Mouse (Mus musculus) layer of hippocampus, adult 18-20 months (tissue): ENCODE results near the gene Gm3373. TPM values are rescaled to one million over a fixed set of nuclear protein-coding genes. Genes with fewer than 3 reads are reported as not detected.
"Not testable (repeated sequence)": the region's sequence is repeated elsewhere in the genome, so short reads cannot be mapped to it uniquely, and the experiment has no call there.

Experiments
- DNase-seq, 2 experiments: peaks; one replicate each; pipeline ENCODE4 v3.0.0; 2022; ENCODE audit warnings: low spot score in 2 of 2
- long read RNA-seq: library from polyadenylated mRNA; stranded (forward); transcript quantifications from one replicate; pipeline ENCODE4 v2.0.0, GENCODE M21; 2021
- total RNA-seq, 2 experiments: library from RNA; stranded (reverse); gene quantifications; 2 replicates each; pipeline ENCODE4 v1.2.3; 2021

The Gm3373 gene
- under 1 TPM; 0.30 TPM for total RNA-seq
- long read RNA-seq, partial matches to known transcripts, result 0 of 3 reads
- long read RNA-seq, other reads (novel, unspliced or antisense), result 3 of 3 reads

DNA sequence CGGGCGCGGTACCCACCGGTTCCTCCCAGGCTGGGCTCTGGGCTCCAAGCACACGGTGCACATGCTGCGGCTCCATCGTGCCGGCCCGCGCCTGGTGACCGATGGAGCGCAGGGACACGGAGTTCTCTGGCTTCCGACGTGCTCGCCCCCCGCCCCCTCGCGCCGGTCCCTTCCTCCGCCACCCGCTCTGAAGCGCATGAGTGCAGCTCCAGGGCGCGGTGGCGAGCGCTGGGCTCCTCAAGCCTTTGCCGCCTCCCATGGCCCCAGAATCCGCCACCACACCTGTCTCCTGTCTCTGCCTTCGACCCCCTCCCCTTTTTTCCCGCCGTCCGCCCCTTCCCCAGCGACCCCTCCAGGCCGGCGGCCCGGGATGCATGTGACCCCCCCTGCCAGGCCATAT, at the start of gene Gm3373:
TSS of gene Gm3373 (minus strand) at position 101 of the 400 bp plus-strand sequence.
- DNase-seq, result not testable (repeated sequence)

DNA sequence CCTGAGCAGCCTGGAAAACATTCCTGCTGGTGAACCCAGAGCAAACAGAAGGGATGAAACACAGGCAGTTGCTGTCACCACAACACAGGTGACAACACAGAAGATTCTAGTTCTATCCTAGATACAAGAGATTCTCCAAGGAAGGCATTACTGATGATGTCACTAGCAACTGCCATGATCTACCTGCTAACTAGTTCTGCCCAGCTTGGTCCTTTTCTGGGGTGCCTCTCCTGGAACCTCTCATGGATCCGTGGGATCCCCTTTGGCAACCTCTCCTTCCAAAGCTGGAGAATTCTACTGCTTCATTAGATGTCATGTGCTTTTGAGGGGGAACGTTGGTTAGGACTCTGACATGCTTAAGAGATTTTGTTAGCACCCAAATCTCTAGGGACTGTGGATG, 54.0 kb downstream of the Gm3373 start, which contains the start of gene Gm9603:
TSS of gene Gm9603 (minus strand) at position 101 of the 400 bp plus-strand sequence.
- not testable (repeated sequence) for DNase-seq

Other genes starting within 250 kb of the Gm3373 start
- gene Gm3488, start 239.9 kb downstream of the Gm3373 start, total RNA-seq, result under 1 TPM; 0.23 to 0.35 TPM
- not detected for gene Gm3532, start 203.1 kb downstream of the Gm3373 start, total RNA-seq
- gene Gm8265, start 108.5 kb downstream of the Gm3373 start, total RNA-seq, result not detected
- gene Gm9603, start 54.1 kb downstream of the Gm3373 start, total RNA-seq, result not detected
- gene Gm3383, start 66.4 kb upstream of the Gm3373 start, total RNA-seq, result 1 to 10 TPM; 3.0 to 3.6 TPM
- gene Gm3424, start 88.8 kb upstream of the Gm3373 start, total RNA-seq, result not detected
- under 1 TPM; 0.59 to 0.91 TPM for gene Gm8237, start 138.8 kb upstream of the Gm3373 start, total RNA-seq
- gene Gm3248, start 220.2 kb upstream of the Gm3373 start, total RNA-seq, result 1 to 10 TPM in 1 of 2 experiments, under 1 TPM in 1; 0.67 to 1.2 TPM
- gene Gm3453, start 237.6 kb upstream of the Gm3373 start, total RNA-seq, result not detected